Mouse (Mus musculus) heart, adult 2 months (tissue): ENCODE results near the gene Olfr735.

Source experiments
- CTCF ChIP-seq: fragments of 200-600 bp; IDR thresholded peaks from 2 replicates; pipeline ENCODE4 v1.8.1; 2022; ENCODE audit warnings: antibody characterized with exemption, mild to moderate bottlenecking, moderate library complexity
- EP300 ChIP-seq: fragments of 200-500 bp; IDR thresholded peaks from 2 replicates; pipeline ENCODE4 v1.6.1; 2011; ENCODE audit warnings: low read depth, low read length, control low read depth; ENCODE audit not compliant: insufficient read depth
- POLR2A ChIP-seq: fragments of 200-500 bp; IDR thresholded peaks from 2 replicates; pipeline ENCODE4 v1.6.1; 2011; ENCODE audit warnings: mild to moderate bottlenecking, low read depth, low read length, control low read depth; ENCODE audit not compliant: insufficient read depth

- TF ChIP-seq EP300 (no peak), POLR2A (no peak), CTCF (no peak)
Measured at GRCm38 (mm10) chr14:50326661-50327060, 22.0 kb downstream of the Olfr735 start, which contains the start of gene Olfr734.
